Mouse (Mus musculus): ENCODE measurements around the gene Kcnj11.

DNA sequence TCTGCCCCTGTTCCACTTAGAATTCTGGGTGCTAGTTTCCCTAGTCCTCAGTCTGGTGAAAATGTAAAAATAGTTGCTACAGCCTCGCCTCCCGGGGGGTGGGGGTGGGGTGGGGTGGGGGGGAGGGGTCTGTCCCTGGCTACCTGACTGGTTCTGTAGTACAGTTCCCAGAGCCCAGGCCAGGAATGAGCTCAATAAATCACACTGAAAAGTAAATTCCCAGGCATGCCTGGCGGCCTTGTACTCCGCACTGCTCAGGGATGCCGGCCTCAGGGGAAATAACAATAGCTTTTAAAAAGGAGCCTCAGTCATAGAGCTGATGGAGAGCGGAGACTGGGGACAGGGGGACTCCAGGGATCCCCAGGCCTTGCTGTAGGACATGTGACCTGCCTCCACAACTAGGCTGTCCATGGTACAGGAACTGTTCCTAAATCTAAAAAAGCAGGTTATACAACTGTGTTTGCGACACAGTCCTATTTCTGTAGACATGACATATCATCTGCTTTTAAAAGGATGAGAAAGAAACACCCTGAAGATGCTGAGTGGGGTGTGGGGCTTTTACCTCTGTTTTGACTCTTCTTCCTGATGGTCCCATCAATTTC is 37.9 kb upstream of the Kcnj11 start:
- no peak for TF ChIP-seq POLR2A (IDR thresholded peaks at IDR 0.05; ENCODE audit: low read depth, low read length)
- no peak for TF ChIP-seq CTCF (IDR thresholded peaks at IDR 0.05; ENCODE audit: borderline replicate concordance, insufficient read depth, low read length)
